Mouse (Mus musculus) megakaryocyte, embryonic 14.5 days (primary cell): Measurements from ENCODE around the gene Ube2e1.

Source experiments
- FLI1 ChIP-seq: IDR thresholded peaks from 2 replicates; pipeline ENCODE4 v1.6.1; 2012; ENCODE audit warnings: low read length, inconsistent platforms, mixed read lengths
- GATA1 ChIP-seq: IDR thresholded peaks from 3 replicates; pipeline ENCODE4 v1.6.1; 2012; ENCODE audit warnings: mixed read lengths, low read length, inconsistent platforms, borderline replicate concordance

- TF ChIP-seq FLI1 (no peak), GATA1 (no peak)
Observed at GRCm38 (mm10) chr14:18286441-18286840, 45.2 kb downstream of the Ube2e1 start.
